Mouse (Mus musculus) kidney, embryonic 15.5 days (tissue): Measurements from ENCODE around the gene Abhd16a. TPM values are rescaled to one million over a fixed set of nuclear protein-coding genes. Genes with fewer than 3 reads are reported as not detected.
A peak's percentile ranks its signal among the peaks of the same experiment; 100 is the strongest.

Experiments
- ATAC-seq: fragments of 200-750 bp; cut with Nextera tagmentation; replicated peaks from 2 replicates; pipeline ENCODE4 v1.8.0; 2017; ENCODE audit warnings: moderate TSS enrichment; ENCODE audit not compliant: low FRiP score
- H3K27ac ChIP-seq: fragments of 300-500 bp; sonication (generic); 2 replicates; pipeline ENCODE4 v1.5.1; 2015; ENCODE audit warnings: mild to moderate bottlenecking, inconsistent platforms
- H3K27me3 ChIP-seq: fragments of 300-500 bp; sonication (generic); 2 replicates; pipeline ENCODE4 v1.6.1; 2015; ENCODE audit warnings: inconsistent platforms
- H3K36me3 ChIP-seq: fragments of 300-500 bp; sonication (generic); 2 replicates; pipeline ENCODE4 v1.6.1; 2015; ENCODE audit warnings: inconsistent platforms
- H3K4me1 ChIP-seq: fragments of 300-500 bp; sonication (generic); 2 replicates; pipeline ENCODE4 v1.6.1; 2015; ENCODE audit warnings: inconsistent platforms
- H3K4me2 ChIP-seq: fragments of 300-500 bp; sonication (generic); 2 replicates; pipeline ENCODE4 v1.6.1; 2015; ENCODE audit warnings: moderate library complexity, mild to moderate bottlenecking, inconsistent platforms
- H3K4me3 ChIP-seq: fragments of 300-500 bp; sonication (generic); replicated peaks from 2 replicates; pipeline ENCODE4 v1.5.1; 2015; ENCODE audit warnings: mild to moderate bottlenecking, inconsistent platforms
- H3K9ac ChIP-seq: fragments of 300-500 bp; sonication (generic); 2 replicates; pipeline ENCODE4 v1.6.1; 2015; ENCODE audit warnings: mild to moderate bottlenecking, inconsistent platforms
- H3K9me3 ChIP-seq: fragments of 300-500 bp; sonication (generic); replicated peaks from 2 replicates; pipeline ENCODE4 v1.6.1; 2016; ENCODE audit warnings: inconsistent platforms
- WGBS: fragments of 180-500 bp; shearing (Covaris S2); methylation state at CpG from one replicate; pipeline ENCODE4 v1.1.7; 2015; ENCODE audit warnings: mixed read lengths; 5-methylcytosine and 5-hydroxymethylcytosine counted together
- polyA plus RNA-seq: library from polyadenylated mRNA; unstranded; fragments of >200 nt; fragmentation: Nextera tagmentation; extraction: Ambion mirVana; gene quantifications from 2 replicates; pipeline ENCODE4 v1.2.1, GENCODE M21; 2015

Abhd16a gene
- polyA plus RNA-seq, 1 experiment from 2014 or later, result 103 TPM

DNA sequence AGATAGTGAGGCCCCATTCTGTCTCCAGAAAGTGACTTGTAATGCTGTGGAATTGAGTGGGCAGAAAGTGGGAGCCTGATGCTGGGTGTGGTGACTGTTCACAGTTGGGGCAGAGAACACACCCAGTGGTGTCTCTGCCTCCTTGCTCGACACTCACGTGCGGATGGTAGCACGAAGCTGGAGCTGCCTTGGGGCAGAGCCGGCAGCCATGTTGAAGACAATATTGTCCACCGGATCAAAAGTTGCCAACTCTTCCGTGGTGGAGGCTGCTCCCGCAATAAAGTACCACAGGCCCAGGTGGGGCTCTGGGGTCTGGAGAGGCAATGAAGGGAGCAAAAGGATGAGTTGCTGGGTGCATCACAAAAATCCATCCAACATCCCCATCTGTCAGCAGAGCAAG lies 42.0 kb downstream of the Abhd16a start:
- Histone ChIP-seq H3K4me2 (no peak overlapping the region), H3K9ac (no peak overlapping the region), H3K27me3 (no peaks in the 10 kb centered on the region), H3K9me3 (no peaks in the 10 kb centered on the region), H3K27ac (peak overlapping the region; percentile 29), H3K4me1 (peaks cover 37% of the 10 kb centered on the region), H3K4me3 (no peak overlapping the region), H3K36me3 (peaks cover 24% of the 10 kb centered on the region; the same call in 1 of the 2 replicates)
- 90% methylated on average over 8 of the region's 8 CpGs for WGBS
- ATAC-seq, result no peak

DNA sequence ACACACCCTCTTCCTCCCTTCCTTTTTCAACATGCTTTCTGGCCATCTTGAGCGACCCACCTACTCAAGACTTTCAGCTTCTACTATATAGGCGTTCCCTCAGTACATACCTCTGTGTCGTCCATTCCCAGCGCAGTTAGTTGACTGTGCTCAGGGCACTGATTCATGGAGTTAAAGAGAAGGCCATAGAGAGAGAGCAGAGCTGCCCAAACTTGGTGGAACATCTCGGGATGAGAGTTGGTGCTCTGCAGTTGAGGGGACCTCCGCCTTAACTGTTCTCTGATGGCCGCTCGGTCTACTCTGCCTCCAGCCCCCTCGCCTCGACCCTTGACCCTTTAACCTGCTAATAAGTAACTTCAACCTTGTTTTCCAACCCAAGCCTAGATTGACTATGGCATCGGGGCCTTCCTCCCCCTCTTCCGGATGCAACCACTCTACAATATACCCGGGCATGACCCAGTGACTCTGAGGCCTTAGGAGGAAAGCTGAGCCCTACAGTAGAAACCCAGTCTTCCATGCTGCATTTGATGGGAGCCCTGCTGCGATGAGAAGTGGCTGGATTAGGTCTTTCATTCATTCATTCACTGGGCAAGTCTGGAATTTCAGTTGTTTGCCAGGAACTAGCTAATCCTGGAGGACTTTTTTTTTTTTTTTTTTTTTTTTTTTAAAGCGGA lies 42.6 kb downstream of the Abhd16a start, which contains the start of gene Apom:
Gene Apom (minus strand): TSS at position 551 of the 674 bp plus-strand sequence.
- Histone ChIP-seq H3K36me3 (peaks cover 24% of the 10 kb centered on the region; the same call in 1 of the 2 replicates), H3K9ac (no peak within 1 kb of the TSS), H3K9me3 (no peaks in the 10 kb centered on the region), H3K27ac (peak within 1 kb of the TSS; percentile 29), H3K4me3 (no peak within 1 kb of the TSS), H3K4me2 (0 out of 2 replicates have a peak within 1 kb of the TSS, but pooled peaks have one; percentile 0), H3K27me3 (no peaks in the 10 kb centered on the region), H3K4me1 (peaks cover 37% of the 10 kb centered on the region)
- ATAC-seq, result no peak
- 59% methylated on average over 15 of the region's 15 CpGs for WGBS

DNA sequence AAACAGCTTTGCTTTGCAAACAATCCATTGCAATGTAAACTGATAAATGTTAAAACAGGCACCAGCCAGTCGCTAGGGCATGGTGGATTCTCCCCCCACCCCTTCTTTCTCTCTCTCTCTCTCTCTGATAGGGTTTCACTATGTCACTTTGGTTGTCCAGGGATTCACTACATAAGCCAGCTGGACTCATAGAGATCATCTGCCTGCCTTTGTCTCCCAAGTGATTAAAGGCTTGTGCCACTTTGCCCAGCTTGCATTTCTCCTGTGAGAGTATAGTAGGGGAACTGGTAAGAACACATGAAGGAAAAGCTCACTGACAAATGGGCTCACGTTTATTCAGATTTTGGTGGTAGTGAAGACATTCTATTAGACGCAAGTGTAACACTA lies 43.1 kb downstream of the Abhd16a start:
- Histone ChIP-seq H3K4me2 (no peak overlapping the region), H3K36me3 (peaks cover 24% of the 10 kb centered on the region; the same call in 1 of the 2 replicates), H3K4me1 (peaks cover 37% of the 10 kb centered on the region), H3K9ac (no peak overlapping the region), H3K9me3 (no peaks in the 10 kb centered on the region), H3K4me3 (no peak overlapping the region), H3K27me3 (no peaks in the 10 kb centered on the region), H3K27ac (peak overlapping the region; percentile 29)
- ATAC-seq, result no peak
- 64% methylated on average over 3 of the region's 3 CpGs for WGBS

- no peak overlapping the region for H3K4me3 ChIP-seq
- H3K27ac ChIP-seq, result no peak overlapping the region
- H3K36me3 ChIP-seq, result peaks cover 25% of the 10 kb centered on the region
- WGBS, result 95% methylated on average over 7 of the region's 7 CpGs
- no peaks in the 10 kb centered on the region for H3K9me3 ChIP-seq
- no peaks in the 10 kb centered on the region for H3K27me3 ChIP-seq
- H3K9ac ChIP-seq, result no peak overlapping the region
- H3K4me2 ChIP-seq, result no peak overlapping the region
- H3K4me1 ChIP-seq, result peaks cover 34% of the 10 kb centered on the region
- ATAC-seq, result no peak
Observed at GRCm38 (mm10) chr17:35133517-35133916, 44.5 kb downstream of the Abhd16a start.

- peak within 1 kb of the TSS; percentile 80 for H3K4me3 ChIP-seq
- peak; percentile 93 for ATAC-seq
- under 1% methylated on average over 66 of the region's 66 CpGs for WGBS
- peak within 1 kb of the TSS; percentile 96 for H3K27ac ChIP-seq
- peak within 1 kb of the TSS; percentile 73 for H3K9ac ChIP-seq
- H3K9me3 ChIP-seq, result no peaks in the 10 kb centered on the region
- peak within 1 kb of the TSS; percentile 83 for H3K4me2 ChIP-seq
- no peaks in the 10 kb centered on the region for H3K27me3 ChIP-seq
- peaks cover 28% of the 10 kb centered on the region for H3K4me1 ChIP-seq
- peaks cover 30% of the 10 kb centered on the region for H3K36me3 ChIP-seq
Observed at GRCm38 (mm10) chr17:35134801-35135590, 45.9 kb downstream of the Abhd16a start, which contains the start of gene Bag6. Gene Bag6 (plus strand): TSS chr17:35135178.

GRCm38 (mm10) chr17:35135591-35136320 lies 46.7 kb downstream of the Abhd16a start:
- under 1% methylated on average over 43 of the region's 43 CpGs for WGBS
- Histone ChIP-seq H3K27me3 (no peaks in the 10 kb centered on the region), H3K4me2 (peak overlapping the region; percentile 83), H3K4me1 (peaks cover 28% of the 10 kb centered on the region), H3K36me3 (peaks cover 31% of the 10 kb centered on the region), H3K9ac (peak overlapping the region; percentile 73), H3K4me3 (peak overlapping the region; percentile 80), H3K27ac (peak overlapping the region; percentile 96), H3K9me3 (no peaks in the 10 kb centered on the region)
- ATAC-seq, result peak; percentile 68

DNA sequence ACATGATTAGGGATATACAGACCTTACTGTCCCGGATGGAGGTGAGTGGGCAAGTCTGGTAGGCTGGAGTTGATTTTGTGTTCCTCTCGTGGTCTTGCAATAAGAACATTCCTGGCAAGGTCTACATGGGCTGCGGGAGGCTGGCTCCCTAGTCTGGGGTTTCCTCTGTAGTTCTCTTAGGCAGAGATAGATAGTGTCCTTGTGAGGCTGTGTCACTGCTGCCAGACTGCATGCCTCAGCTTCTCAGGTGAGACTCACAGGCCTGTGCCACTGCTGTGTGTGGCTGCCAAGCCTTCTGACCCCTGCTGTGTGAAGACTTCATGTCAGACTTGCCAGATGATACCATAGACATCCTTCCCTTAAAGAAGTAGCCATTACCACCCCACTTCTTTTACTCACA lies 50.2 kb downstream of the Abhd16a start:
- peaks cover 67% of the 10 kb centered on the region for H3K36me3 ChIP-seq
- peaks cover 18% of the 10 kb centered on the region for H3K4me1 ChIP-seq
- ATAC-seq, result no peak
- no peaks in the 10 kb centered on the region for H3K9me3 ChIP-seq
- H3K9ac ChIP-seq, result no peak overlapping the region
- WGBS, result 97% methylated on average over 3 of the region's 3 CpGs
- no peak overlapping the region for H3K4me3 ChIP-seq
- no peak overlapping the region for H3K27ac ChIP-seq
- no peak overlapping the region for H3K4me2 ChIP-seq
- no peaks in the 10 kb centered on the region for H3K27me3 ChIP-seq

DNA sequence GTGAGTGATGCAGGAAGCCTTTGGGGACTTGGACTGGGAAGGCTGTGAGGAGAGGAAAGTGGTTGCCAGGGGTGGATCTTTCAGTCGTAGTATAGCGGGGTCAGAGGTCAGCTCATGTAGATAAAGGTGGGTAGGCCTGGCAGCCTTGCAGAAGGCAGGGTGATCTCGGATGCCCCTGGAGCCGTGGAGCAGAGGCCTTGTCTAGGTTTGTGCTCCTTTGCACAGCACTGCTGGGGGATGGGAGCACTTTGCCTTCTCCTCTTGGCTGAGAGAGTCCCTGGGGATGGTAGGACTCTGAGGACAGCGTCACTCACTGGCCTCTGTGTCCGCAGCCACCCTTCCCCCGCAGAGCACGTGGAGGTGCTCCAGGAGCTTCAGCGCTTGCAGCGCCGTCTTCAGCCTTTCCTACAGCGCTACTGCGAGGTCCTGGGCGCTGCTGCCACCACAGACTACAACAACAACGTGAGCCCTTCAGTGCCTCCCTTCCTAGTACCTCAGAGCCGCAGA lies 51.5 kb downstream of the Abhd16a start:
- no peaks in the 10 kb centered on the region for H3K27me3 ChIP-seq
- peaks cover 79% of the 10 kb centered on the region for H3K36me3 ChIP-seq
- no peak overlapping the region for H3K4me2 ChIP-seq
- H3K4me1 ChIP-seq, result peaks cover 18% of the 10 kb centered on the region
- no peak overlapping the region for H3K4me3 ChIP-seq
- no peak overlapping the region for H3K27ac ChIP-seq
- H3K9ac ChIP-seq, result no peak overlapping the region
- 83% methylated on average over 16 of the region's 16 CpGs for WGBS
- no peak for ATAC-seq
- H3K9me3 ChIP-seq, result no peaks in the 10 kb centered on the region

DNA sequence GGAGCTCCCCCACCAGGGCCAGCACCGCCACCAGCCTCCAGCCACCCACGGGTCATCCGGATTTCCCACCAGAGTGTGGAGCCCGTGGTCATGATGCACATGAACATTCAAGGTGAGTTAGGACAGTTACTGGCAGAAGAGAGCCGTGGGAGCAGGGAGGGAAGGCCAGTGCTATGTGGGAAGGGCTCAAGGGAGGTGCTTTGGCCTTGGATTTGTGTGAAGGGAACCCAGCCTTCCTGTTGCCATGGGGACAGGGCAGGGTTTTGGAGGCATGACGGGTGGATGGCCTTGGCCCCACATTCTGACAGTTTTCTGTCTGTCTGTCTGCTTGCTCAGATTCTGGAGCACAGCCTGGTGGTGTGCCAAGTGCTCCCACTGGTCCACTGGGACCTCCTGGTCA lies 52.9 kb downstream of the Abhd16a start:
- no peaks in the 10 kb centered on the region for H3K27me3 ChIP-seq
- no peak overlapping the region for H3K9ac ChIP-seq
- peaks cover 94% of the 10 kb centered on the region for H3K36me3 ChIP-seq
- no peak overlapping the region for H3K4me2 ChIP-seq
- no peak overlapping the region for H3K27ac ChIP-seq
- no peak overlapping the region for H3K4me3 ChIP-seq
- no peaks in the 10 kb centered on the region for H3K9me3 ChIP-seq
- H3K4me1 ChIP-seq, result peaks cover 9% of the 10 kb centered on the region
- 91% methylated on average over 6 of the region's 6 CpGs for WGBS
- ATAC-seq, result no peak

DNA sequence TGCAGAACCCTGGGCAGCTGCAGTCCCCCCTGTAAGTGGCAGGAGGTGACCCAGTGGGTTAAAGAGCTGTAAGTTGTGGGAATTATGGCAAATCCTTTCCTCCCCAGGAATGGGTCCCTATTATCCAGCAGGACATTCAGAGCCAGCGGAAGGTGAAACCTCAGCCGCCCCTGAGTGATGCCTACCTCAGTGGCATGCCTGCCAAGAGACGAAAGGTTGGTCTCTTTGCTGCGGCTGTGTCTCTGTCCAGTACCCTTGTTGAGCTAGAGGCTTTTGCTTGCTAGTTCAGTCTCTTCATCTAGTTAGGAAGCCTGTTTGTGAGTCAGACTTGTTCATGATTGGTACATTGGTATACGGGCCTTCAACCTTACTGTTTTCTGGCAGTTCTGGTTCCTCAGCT lies 57.1 kb downstream of the Abhd16a start:
- H3K36me3 ChIP-seq, result peaks cover 99% of the 10 kb centered on the region
- ATAC-seq, result no peak
- H3K27me3 ChIP-seq, result no peaks in the 10 kb centered on the region
- no peak overlapping the region for H3K4me3 ChIP-seq
- peak overlapping the region; percentile 14; the same call in 1 of the 2 replicates for H3K27ac ChIP-seq
- WGBS, result 80% methylated on average over 5 of the region's 5 CpGs
- no peak overlapping the region for H3K9ac ChIP-seq
- H3K9me3 ChIP-seq, result no peaks in the 10 kb centered on the region
- H3K4me1 ChIP-seq, result no peaks in the 10 kb centered on the region
- no peak overlapping the region for H3K4me2 ChIP-seq

DNA sequence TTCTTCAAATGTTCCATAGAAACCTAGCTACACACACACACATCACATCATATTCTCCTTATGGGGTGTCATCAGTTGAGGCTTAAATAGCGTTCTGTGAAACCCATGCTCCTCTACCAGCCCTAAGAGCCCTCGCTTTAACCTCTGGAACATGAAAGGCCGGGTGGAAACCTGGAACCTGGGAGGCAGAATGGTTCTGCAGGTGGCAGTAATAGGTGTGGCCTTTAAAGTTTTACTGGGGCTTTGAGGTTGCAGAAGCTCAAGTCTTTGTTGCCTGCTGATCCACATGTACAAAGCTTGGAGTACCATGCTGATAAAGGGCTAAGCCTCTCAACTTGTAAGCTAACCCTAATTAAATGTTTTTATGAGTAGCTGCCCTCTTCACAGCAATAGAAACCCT lies 58.3 kb downstream of the Abhd16a start:
- Histone ChIP-seq H3K4me1 (no peaks in the 10 kb centered on the region), H3K4me3 (no peak overlapping the region), H3K9ac (no peak overlapping the region), H3K27ac (peak overlapping the region; percentile 28), H3K9me3 (no peaks in the 10 kb centered on the region), H3K27me3 (no peaks in the 10 kb centered on the region), H3K4me2 (no peak overlapping the region), H3K36me3 (peaks cover 99% of the 10 kb centered on the region)
- no peak for ATAC-seq
- 55% methylated on average over 3 of the region's 3 CpGs for WGBS
